Mouse (Mus musculus): Measurements from ENCODE around the gene N4bp2. TPM values are rescaled to one million over a fixed set of nuclear protein-coding genes. Genes with fewer than 3 reads are reported as not detected.
"Not testable (repeated sequence)": the region's sequence is repeated elsewhere in the genome, so short reads cannot be mapped to it uniquely, and the experiment has no call there.

N4bp2 gene
- polyA plus RNA-seq, 1 experiment from 2014 or later: 12.0 TPM

DNA sequence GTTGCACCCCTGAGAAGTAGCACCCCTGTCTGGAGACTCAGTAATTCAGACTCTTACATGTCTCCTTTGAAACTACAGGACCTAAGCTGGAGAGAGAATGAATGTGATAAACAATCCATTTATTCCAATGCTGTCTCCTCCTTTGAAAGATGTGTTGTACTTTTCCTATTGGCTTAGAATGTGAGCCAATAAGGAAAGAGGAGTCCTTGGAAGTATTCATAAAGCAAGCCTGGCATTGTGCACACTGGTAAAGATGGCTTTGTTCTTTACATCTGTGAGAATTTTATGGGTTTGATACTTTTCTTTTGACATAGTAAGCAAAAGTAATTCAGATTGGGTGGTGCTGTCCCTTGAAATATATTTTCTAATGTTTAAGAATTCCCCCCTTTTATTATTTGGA, 1.4 kb upstream of the N4bp2 start:
- H3K4me2 ChIP-seq (ENCODE audit: low read length): peak overlapping the region; percentile 25

DNA sequence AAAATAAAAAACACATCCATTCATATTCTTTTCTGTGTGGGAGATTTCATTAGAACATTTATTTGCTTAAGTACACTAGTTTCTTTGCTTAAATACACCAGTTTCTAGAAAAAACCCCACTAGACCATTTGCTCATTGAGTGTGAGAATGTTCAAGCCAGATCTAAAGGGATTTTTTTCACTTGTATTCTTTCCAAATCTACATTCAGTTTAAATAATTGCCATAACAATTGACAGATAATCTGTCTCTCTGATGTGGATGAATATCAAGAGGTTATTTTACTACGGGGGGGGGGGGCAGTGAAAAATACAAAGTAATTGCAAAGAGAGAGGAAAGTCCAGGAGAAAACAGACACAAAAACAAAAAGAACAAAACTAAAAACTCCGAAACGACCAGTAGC, 635 bp upstream of the N4bp2 start:
- Histone ChIP-seq H3K9ac (ENCODE audit: low read depth, low read length) (peak overlapping the region; percentile 99), H3K4me3 (ENCODE audit: low read length) (peak overlapping the region; percentile 91), H3K4me2 (ENCODE audit: low read length) (peak overlapping the region; percentile 72), H3K4me1 (ENCODE audit: control insufficient read depth, insufficient read depth, low read depth, low read length) (peaks cover 5% of the 10 kb centered on the region), H3K27ac (ENCODE audit: low read depth, low read length) (peak overlapping the region; percentile 100), H3K9me3 (ENCODE audit: control insufficient read depth, low read length) (no peaks in the 10 kb centered on the region), H3K27me3 (replicated peaks; ENCODE audit: control insufficient read depth, insufficient read depth, low read length) (no peaks in the 10 kb centered on the region), H3K36me3 (ENCODE audit: control insufficient read depth, insufficient read depth, low read length) (no peaks in the 10 kb centered on the region)
- no peak for ATAC-seq
- WGBS: 0% methylated on average over 3 of the region's 3 CpGs

More for the DNA sequence above, 1.4 kb upstream of the N4bp2 start:
- Histone ChIP-seq H3K9me3 (ENCODE audit: control insufficient read depth, low read length) (no peaks in the 10 kb centered on the region), H3K27ac (ENCODE audit: low read depth, low read length) (no peak overlapping the region), H3K4me3 (ENCODE audit: low read length) (no peak overlapping the region), H3K9ac (ENCODE audit: low read depth, low read length) (no peak overlapping the region), H3K36me3 (ENCODE audit: control insufficient read depth, insufficient read depth, low read length) (no peaks in the 10 kb centered on the region), H3K4me1 (ENCODE audit: control insufficient read depth, insufficient read depth, low read depth, low read length) (peaks cover 5% of the 10 kb centered on the region), H3K27me3 (replicated peaks; ENCODE audit: control insufficient read depth, insufficient read depth, low read length) (no peaks in the 10 kb centered on the region)
- no peak for ATAC-seq

DNA sequence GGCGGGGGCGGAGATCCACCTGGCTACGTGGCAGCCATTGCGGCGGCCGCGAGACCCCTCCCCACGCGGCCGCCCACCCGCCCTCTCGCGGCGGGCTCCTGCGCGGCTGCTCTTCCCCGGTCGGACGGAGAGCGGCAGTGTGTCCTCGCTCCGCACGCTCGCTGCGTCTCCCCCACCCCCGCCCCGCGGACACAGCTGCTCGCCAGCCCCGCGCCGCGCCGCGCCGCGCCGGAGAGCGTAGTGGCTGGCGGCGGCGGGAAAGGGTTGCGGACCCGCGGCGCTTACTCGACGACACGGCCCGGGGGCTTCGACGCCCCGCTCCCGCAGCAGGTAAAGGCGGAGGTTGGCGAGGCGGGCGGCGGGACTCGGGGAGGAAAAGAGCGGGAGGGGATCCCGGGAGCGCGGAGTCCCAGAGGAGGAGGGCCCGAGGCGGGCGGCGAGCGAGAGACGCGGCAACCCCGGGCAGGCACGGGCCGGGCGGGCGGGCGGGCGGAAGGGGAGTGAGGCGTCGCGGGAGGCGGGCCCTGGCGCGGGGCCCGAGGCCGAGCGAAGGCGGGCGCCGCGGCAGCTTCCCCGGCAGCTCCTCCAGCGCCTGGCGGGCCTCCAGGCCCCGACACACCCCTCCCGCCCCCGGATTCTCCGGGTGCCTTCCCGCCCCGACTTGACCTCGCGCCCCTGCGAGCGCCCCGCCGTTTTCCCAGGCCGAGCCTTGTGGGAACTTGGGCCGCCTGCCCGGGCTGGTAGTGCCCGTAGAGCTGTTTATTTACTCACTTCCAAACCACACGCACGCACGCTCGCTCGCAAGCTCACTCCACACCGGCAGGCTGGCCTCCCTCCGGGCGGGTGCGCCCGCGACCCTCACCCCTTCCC, 830 bp downstream of the N4bp2 start:
- 0% methylated on average over 44 of the region's 121 CpGs for WGBS
- peak; percentile 92 for ATAC-seq

GRCm38 (mm10) chr5:65764786-65765634, 1.7 kb downstream of the N4bp2 start:
- no peaks in the 10 kb centered on the region for H3K36me3 ChIP-seq (ENCODE audit: control insufficient read depth, insufficient read depth, low read length)
- peak overlapping the region; percentile 100 for H3K27ac ChIP-seq (ENCODE audit: low read depth, low read length)
- no peaks in the 10 kb centered on the region for H3K27me3 ChIP-seq (replicated peaks; ENCODE audit: control insufficient read depth, insufficient read depth, low read length)
- H3K4me3 ChIP-seq (ENCODE audit: low read length): peak overlapping the region; percentile 91
- ATAC-seq: peak; percentile 92
- WGBS: 3% methylated on average over 36 of the region's 36 CpGs
- peak overlapping the region; percentile 99 for H3K9ac ChIP-seq (ENCODE audit: low read depth, low read length)
- H3K4me2 ChIP-seq (ENCODE audit: low read length): peak overlapping the region; percentile 72
- peaks cover 5% of the 10 kb centered on the region for H3K4me1 ChIP-seq (ENCODE audit: control insufficient read depth, insufficient read depth, low read depth, low read length)
- H3K9me3 ChIP-seq (ENCODE audit: control insufficient read depth, low read length): no peaks in the 10 kb centered on the region

More for the DNA sequence above, 830 bp downstream of the N4bp2 start:
- Histone ChIP-seq H3K9ac (ENCODE audit: low read depth, low read length) (peak overlapping the region; percentile 99), H3K4me1 (ENCODE audit: control insufficient read depth, insufficient read depth, low read depth, low read length) (peaks cover 5% of the 10 kb centered on the region), H3K27ac (ENCODE audit: low read depth, low read length) (peak overlapping the region; percentile 100), H3K4me3 (ENCODE audit: low read length) (peak overlapping the region; percentile 91), H3K27me3 (replicated peaks; ENCODE audit: control insufficient read depth, insufficient read depth, low read length) (no peaks in the 10 kb centered on the region), H3K9me3 (ENCODE audit: control insufficient read depth, low read length) (no peaks in the 10 kb centered on the region), H3K36me3 (ENCODE audit: control insufficient read depth, insufficient read depth, low read length) (no peaks in the 10 kb centered on the region), H3K4me2 (ENCODE audit: low read length) (peak overlapping the region; percentile 72)

- H3K4me1 ChIP-seq (ENCODE audit: control insufficient read depth, insufficient read depth, low read depth, low read length): peaks cover 5% of the 10 kb centered on the region
- H3K4me2 ChIP-seq (ENCODE audit: low read length): peak overlapping the region; percentile 72
- no peak for ATAC-seq
- H3K9me3 ChIP-seq (ENCODE audit: control insufficient read depth, low read length): no peaks in the 10 kb centered on the region
- no peaks in the 10 kb centered on the region for H3K36me3 ChIP-seq (ENCODE audit: control insufficient read depth, insufficient read depth, low read length)
- WGBS: 47% methylated on average over 5 of the region's 5 CpGs
- H3K27me3 ChIP-seq (replicated peaks; ENCODE audit: control insufficient read depth, insufficient read depth, low read length): no peaks in the 10 kb centered on the region
- H3K9ac ChIP-seq (ENCODE audit: low read depth, low read length): peak overlapping the region; percentile 39; the same call in 1 of the 2 replicates
- peak overlapping the region; percentile 91 for H3K4me3 ChIP-seq (ENCODE audit: low read length)
- H3K27ac ChIP-seq (ENCODE audit: low read depth, low read length): peak overlapping the region; percentile 5; the same call in 1 of the 2 replicates
These were observed 2.3 kb downstream of the N4bp2 start for GRCm38 (mm10) chr5:65765635-65765911.

DNA sequence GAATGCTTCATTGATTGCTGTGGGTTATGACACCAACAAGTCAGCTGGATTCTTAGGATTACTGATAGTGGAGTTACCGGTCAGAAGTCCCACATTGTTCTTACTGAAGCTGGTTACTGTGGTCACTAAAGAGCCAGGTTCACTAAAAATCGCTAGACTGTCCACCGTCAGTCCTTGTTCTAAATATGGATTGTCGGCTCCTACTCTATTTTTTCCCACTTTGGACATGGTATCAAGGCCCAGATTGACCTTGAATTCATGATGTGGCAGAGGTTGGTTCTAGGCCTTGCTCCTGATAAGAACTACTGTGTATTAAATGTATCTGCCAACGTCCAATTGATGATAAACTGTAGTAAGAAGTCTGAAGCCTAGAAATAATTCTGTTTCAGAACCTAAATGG, 4.7 kb downstream of the N4bp2 start:
- Histone ChIP-seq H3K36me3 (ENCODE audit: control insufficient read depth, insufficient read depth, low read length) (no peaks in the 10 kb centered on the region), H3K27ac (ENCODE audit: low read depth, low read length) (no peak overlapping the region), H3K9me3 (ENCODE audit: control insufficient read depth, low read length) (no peaks in the 10 kb centered on the region), H3K4me2 (ENCODE audit: low read length) (no peak overlapping the region), H3K4me1 (ENCODE audit: control insufficient read depth, insufficient read depth, low read depth, low read length) (peaks cover 2% of the 10 kb centered on the region; the same call in 1 of the 2 replicates), H3K9ac (ENCODE audit: low read depth, low read length) (no peak overlapping the region), H3K27me3 (replicated peaks; ENCODE audit: control insufficient read depth, insufficient read depth, low read length) (no peaks in the 10 kb centered on the region), H3K4me3 (ENCODE audit: low read length) (no peak overlapping the region)
- ATAC-seq: no peak
- WGBS: 96% methylated on average over 5 of the region's 5 CpGs

DNA sequence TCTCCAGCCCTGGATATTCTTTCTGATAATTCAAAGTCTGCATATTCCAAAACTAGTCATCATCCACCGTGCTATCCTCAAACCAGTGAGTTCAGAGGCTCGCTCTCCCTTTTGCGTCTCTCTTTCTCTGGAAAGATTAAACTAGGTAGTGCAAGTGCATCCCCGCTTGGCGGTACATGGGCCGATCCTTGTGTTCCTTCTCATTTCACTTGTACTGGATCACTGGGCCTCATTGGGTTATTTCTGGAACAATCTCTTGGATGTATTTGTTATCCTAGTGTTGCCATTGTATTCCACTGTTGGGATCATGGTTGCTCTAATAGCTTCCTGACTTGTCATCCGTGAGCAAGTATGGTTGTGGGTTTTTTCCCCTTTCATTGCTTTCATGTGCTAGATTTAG, 6.7 kb downstream of the N4bp2 start:
- Histone ChIP-seq H3K27ac (ENCODE audit: low read depth, low read length) (no peak overlapping the region), H3K36me3 (ENCODE audit: control insufficient read depth, insufficient read depth, low read length) (no peaks in the 10 kb centered on the region), H3K9ac (ENCODE audit: low read depth, low read length) (no peak overlapping the region), H3K4me3 (ENCODE audit: low read length) (no peak overlapping the region), H3K4me1 (ENCODE audit: control insufficient read depth, insufficient read depth, low read depth, low read length) (peaks cover 2% of the 10 kb centered on the region; the same call in 1 of the 2 replicates), H3K9me3 (ENCODE audit: control insufficient read depth, low read length) (no peaks in the 10 kb centered on the region), H3K4me2 (ENCODE audit: low read length) (no peak overlapping the region), H3K27me3 (replicated peaks; ENCODE audit: control insufficient read depth, insufficient read depth, low read length) (no peaks in the 10 kb centered on the region)
- WGBS: 90% methylated on average over 7 of the region's 7 CpGs
- ATAC-seq: no peak

DNA sequence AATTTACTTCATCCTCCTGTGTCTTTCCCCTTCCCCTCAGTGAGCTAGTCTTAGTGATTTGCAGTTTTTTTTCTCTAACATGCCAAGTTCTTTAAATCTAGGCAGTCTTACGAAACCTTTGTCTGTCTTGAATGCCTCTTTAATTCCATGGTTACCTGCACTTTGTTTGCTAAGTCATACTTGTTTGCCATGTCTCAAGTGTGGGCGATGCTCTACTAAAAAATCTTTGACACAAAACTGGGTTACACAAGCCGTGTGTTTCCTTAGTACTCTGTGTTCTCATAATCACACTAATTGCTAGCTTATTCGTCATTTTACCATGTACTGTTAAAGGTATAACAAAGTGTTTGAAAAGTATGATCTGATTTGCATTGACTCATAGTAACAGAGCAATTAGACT, 7.2 kb downstream of the N4bp2 start:
- H3K4me2 ChIP-seq (ENCODE audit: low read length): no peak overlapping the region
- no peaks in the 10 kb centered on the region for H3K9me3 ChIP-seq (ENCODE audit: control insufficient read depth, low read length)
- WGBS: 74% methylated on average over 4 of the region's 4 CpGs
- no peaks in the 10 kb centered on the region for H3K27me3 ChIP-seq (replicated peaks; ENCODE audit: control insufficient read depth, insufficient read depth, low read length)
- H3K27ac ChIP-seq (ENCODE audit: low read depth, low read length): no peak overlapping the region
- H3K36me3 ChIP-seq (ENCODE audit: control insufficient read depth, insufficient read depth, low read length): no peaks in the 10 kb centered on the region
- no peak overlapping the region for H3K9ac ChIP-seq (ENCODE audit: low read depth, low read length)
- no peak overlapping the region for H3K4me3 ChIP-seq (ENCODE audit: low read length)
- no peak for ATAC-seq
- peaks cover 2% of the 10 kb centered on the region; the same call in 1 of the 2 replicates for H3K4me1 ChIP-seq (ENCODE audit: control insufficient read depth, insufficient read depth, low read depth, low read length)

GRCm38 (mm10) chr5:65773957-65774356, 10.6 kb downstream of the N4bp2 start:
- H3K27ac ChIP-seq (ENCODE audit: low read depth, low read length); H3K36me3 ChIP-seq (ENCODE audit: control insufficient read depth, insufficient read depth, low read length); ATAC-seq; H3K9me3 ChIP-seq (ENCODE audit: control insufficient read depth, low read length); H3K27me3 ChIP-seq (replicated peaks; ENCODE audit: control insufficient read depth, insufficient read depth, low read length); H3K9ac ChIP-seq (ENCODE audit: low read depth, low read length); H3K4me1 ChIP-seq (ENCODE audit: control insufficient read depth, insufficient read depth, low read depth, low read length); H3K4me3 ChIP-seq (ENCODE audit: low read length); H3K4me2 ChIP-seq (ENCODE audit: low read length): not testable (repeated sequence)
- 96% methylated on average over 3 of the region's 3 CpGs for WGBS

Data from hindbrain, embryonic 16.5 days (tissue).